Mouse (Mus musculus): ENCODE data around the gene Smim9. TPM values are rescaled to one million over a fixed set of nuclear protein-coding genes. Genes with fewer than 3 reads are reported as not detected.

Smim9 gene
- total and polyA plus RNA-seq, 3 experiments: not detected

GRCm38 (mm10) chrX:75096163-75096770, 67.3 kb downstream of the Smim9 start (continued):
- TF ChIP-seq CTCF (IDR thresholded peaks at IDR 0.05 in 2 of 3, conservative IDR thresholded peaks at IDR 0.05 in 1 of 3; ENCODE audit: control insufficient read depth in 1 of 3, insufficient read depth in 1 of 3, low read depth in 2 of 3, low read length in 3 of 3, poor library complexity in 1 of 3, severe bottlenecking in 1 of 3): no peak
- TF ChIP-seq GATA1 (IDR thresholded peaks at IDR 0.05; ENCODE audit: low read depth, low read length): no peak
- no peak for TF ChIP-seq USF2 (IDR thresholded peaks at IDR 0.05; ENCODE audit: borderline replicate concordance in 1 of 2, insufficient read depth in 1 of 2, low read depth in 1 of 2, low read length in 2 of 2)
- no peak for TF ChIP-seq POLR2AphosphoS2 (IDR thresholded peaks at IDR 0.05; ENCODE audit: low read length)
- TF ChIP-seq ZKSCAN1 (IDR thresholded peaks at IDR 0.05; ENCODE audit: low read depth, low read length): no peak
- peak; percentile 97 for TF ChIP-seq MXI1 (IDR thresholded peaks at IDR 0.05; ENCODE audit: low read depth, low read length)
- no peak for TF ChIP-seq CHD2 (IDR thresholded peaks at IDR 0.05; ENCODE audit: low read length)
- peak; percentile 97 for TF ChIP-seq MAX (IDR thresholded peaks at IDR 0.05; ENCODE audit: low read length)
- TF ChIP-seq RAD21 (IDR thresholded peaks at IDR 0.05; ENCODE audit: low read depth, low read length): no peak
- peak; percentile 99 for TF ChIP-seq MYC (IDR thresholded peaks at IDR 0.05; ENCODE audit: low read depth, low read length)
- TF ChIP-seq RCOR1 (IDR thresholded peaks at IDR 0.05; ENCODE audit: low read depth, low read length): no peak

Other genes with a start within 250 kb of the Smim9 start
- gene Gab3, start 78.3 kb downstream of the Smim9 start, total RNA-seq (2012; rRNA removed): 0.23 and 0.36 TPM in 2 replicates
- under 1 TPM in 1 of 2 experiments, not detected in 1; 0.70 TPM for gene Gab3, start 78.3 kb downstream of the Smim9 start, polyA plus RNA-seq (2012; ENCODE audit: insufficient read depth in 1 of 2, insufficient read length in 2 of 2, low read depth in 1 of 2, low replicate concordance in 2 of 2, missing spikeins in 1 of 2)
- gene Dkc1, start 67.9 kb downstream of the Smim9 start, total RNA-seq (2012; rRNA removed): 192 and 223 TPM in 2 replicates
- gene Dkc1, start 67.9 kb downstream of the Smim9 start, polyA plus RNA-seq (2012; ENCODE audit: insufficient read depth in 1 of 2, insufficient read length in 2 of 2, low read depth in 1 of 2, low replicate concordance in 2 of 2, missing spikeins in 1 of 2): 100 to 1,000 TPM; 252 to 394 TPM
- 14.3 and 14.7 TPM in 2 replicates for gene Mpp1, start 32.8 kb downstream of the Smim9 start, total RNA-seq (2012; rRNA removed)
- 100 to 1,000 TPM in 1 of 2 experiments, 10 to 100 TPM in 1; 54.1 to 263 TPM for gene Mpp1, start 32.8 kb downstream of the Smim9 start, polyA plus RNA-seq (2012; ENCODE audit: insufficient read depth in 1 of 2, insufficient read length in 2 of 2, low read depth in 1 of 2, low replicate concordance in 2 of 2, missing spikeins in 1 of 2)
- gene Fundc2, start 218.6 kb upstream of the Smim9 start, total RNA-seq (2012; rRNA removed): 17.0 and 18.0 TPM in 2 replicates
- gene Fundc2, start 218.6 kb upstream of the Smim9 start, polyA plus RNA-seq (2012; ENCODE audit: insufficient read depth in 1 of 2, insufficient read length in 2 of 2, low read depth in 1 of 2, low replicate concordance in 2 of 2, missing spikeins in 1 of 2): 10 to 100 TPM in 1 of 2 experiments, not detected in 1; 41.5 TPM
- gene F8, start 218.8 kb upstream of the Smim9 start, total RNA-seq (2012; rRNA removed): 0.65 and 1.1 TPM in 2 replicates
- under 1 TPM in 1 of 2 experiments, not detected in 1; 0.67 TPM for gene F8, start 218.8 kb upstream of the Smim9 start, polyA plus RNA-seq (2012; ENCODE audit: insufficient read depth in 1 of 2, insufficient read length in 2 of 2, low read depth in 1 of 2, low replicate concordance in 2 of 2, missing spikeins in 1 of 2)

Data from MEL (cell line).